Mouse (Mus musculus) left cerebral cortex, adult 18-20 months (tissue): Measurements from ENCODE around the gene Nxpe3. TPM values are rescaled to one million over a fixed set of nuclear protein-coding genes. Genes with fewer than 3 reads are reported as not detected.

Source experiments
- DNase-seq, 2 experiments: peaks; one replicate each; pipeline ENCODE4 v3.0.0; 2021 to 2022; ENCODE audit warnings: low spot score in 2 of 2, mixed read lengths in 1 of 2
- long read RNA-seq, 2 experiments: library from polyadenylated mRNA; stranded (forward); transcript quantifications; one replicate each; pipeline ENCODE4 v2.0.0; 2021
- total RNA-seq, 2 experiments: library from RNA; stranded (reverse); gene quantifications; 2 replicates each; pipeline ENCODE4 v1.2.3; 2021

The Nxpe3 gene
- total RNA-seq = 10 to 100 TPM in 1 of 2 experiments, 1 to 10 TPM in 1; 9.7 to 11.5 TPM
- long read RNA-seq, experiment 1, partial matches to known transcripts = 0 of 6 reads
- long read RNA-seq, experiment 1, other reads (novel, unspliced or antisense) = 6 of 6 reads
- long read RNA-seq, experiment 2, partial matches to known transcripts = 0 of 3 reads
- long read RNA-seq, experiment 2, other reads (novel, unspliced or antisense) = 3 of 3 reads

GRCm38 (mm10) chr16:55894893-55895650 lies at the start of gene Nxpe3:
Gene Nxpe3, minus strand, starts transcription at chr16:55895285.
- DNase-seq = peak; percentile 81 to 91

- no peak for DNase-seq
These were observed 45.7 kb upstream of the Nxpe3 start for GRCm38 (mm10) chr16:55940781-55941180.

GRCm38 (mm10) chr16:55939703-55940102 lies 44.6 kb upstream of the Nxpe3 start:
- no peak for DNase-seq

DNA sequence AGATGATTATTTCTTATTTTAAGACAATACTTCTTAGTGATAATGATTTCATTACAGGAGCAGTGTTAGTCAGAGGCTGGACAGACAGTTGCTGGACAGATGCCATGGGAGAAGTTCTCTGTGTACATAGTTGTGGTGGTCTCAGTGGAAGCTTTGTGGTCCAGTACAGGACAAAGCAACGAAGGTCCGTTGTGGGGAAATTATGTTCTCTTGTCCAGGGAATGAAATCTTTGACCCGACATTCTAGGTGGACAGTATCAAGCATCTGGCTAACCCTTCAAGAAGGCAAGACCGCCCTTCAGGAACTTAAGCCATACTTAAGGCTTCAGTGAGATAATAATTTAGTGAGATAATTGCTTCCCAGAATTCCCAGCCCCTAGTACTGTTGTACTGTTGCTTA lies 43.7 kb upstream of the Nxpe3 start:
- DNase-seq = no peak

DNA sequence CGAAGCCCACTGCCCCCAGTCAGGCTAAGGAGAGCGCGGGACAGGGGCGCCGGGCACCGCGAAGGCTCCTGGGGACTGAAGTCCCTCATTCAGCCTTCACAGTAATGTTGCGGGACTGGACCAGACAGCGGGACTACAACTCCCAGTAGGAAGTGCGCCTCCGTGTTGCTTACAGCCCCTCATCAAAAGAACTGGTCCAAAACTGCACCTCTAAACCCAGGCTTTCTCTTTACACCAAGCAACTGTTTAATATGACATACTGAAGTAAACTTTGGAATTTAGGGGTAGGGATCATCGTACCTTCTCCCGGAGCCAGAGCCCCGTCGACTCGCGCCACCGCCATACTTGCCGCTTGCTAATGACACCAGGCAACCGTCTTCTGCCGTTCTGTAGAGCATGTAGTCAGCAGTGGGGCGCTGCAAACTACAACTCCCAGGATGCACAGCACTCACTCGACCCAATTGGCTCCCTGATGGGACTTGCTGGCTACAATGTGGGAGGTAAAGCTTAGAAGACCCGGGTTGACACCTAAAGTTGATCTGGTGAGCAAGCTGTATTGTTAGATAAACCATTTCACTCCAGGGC lies 39.5 kb upstream of the Nxpe3 start, which contains the start of gene Cep97:
TSS of gene Cep97 (minus strand) at position 403 of the 585 bp plus-strand sequence.
- peak; percentile 88 to 93 for DNase-seq

GRCm38 (mm10) chr16:55933681-55934343 lies 38.7 kb upstream of the Nxpe3 start:
- DNase-seq = peak; percentile 4 to 9

DNA sequence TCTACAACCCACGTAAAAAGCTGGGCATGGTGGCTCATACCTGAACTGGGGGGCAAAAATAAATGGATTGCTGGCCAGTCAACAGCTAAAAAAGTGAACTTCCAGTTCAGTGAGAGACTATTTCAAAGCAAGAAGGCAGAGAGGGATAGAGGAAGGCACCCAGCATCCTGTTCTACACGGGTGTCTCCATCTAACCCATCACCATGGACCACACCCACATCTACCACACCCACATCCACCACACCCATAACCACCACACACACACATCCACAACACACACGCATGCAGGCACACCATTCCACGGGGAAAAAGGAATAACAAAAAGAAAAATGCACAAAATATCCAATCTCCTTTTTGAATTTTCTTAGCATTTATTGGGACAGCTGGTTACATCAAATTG lies 28.9 kb upstream of the Nxpe3 start:
- DNase-seq = no peak

- no peak for DNase-seq
These were observed 27.0 kb upstream of the Nxpe3 start for GRCm38 (mm10) chr16:55922079-55922478.

- no peak for DNase-seq
These were observed 19.6 kb upstream of the Nxpe3 start for GRCm38 (mm10) chr16:55914716-55915115.

DNA sequence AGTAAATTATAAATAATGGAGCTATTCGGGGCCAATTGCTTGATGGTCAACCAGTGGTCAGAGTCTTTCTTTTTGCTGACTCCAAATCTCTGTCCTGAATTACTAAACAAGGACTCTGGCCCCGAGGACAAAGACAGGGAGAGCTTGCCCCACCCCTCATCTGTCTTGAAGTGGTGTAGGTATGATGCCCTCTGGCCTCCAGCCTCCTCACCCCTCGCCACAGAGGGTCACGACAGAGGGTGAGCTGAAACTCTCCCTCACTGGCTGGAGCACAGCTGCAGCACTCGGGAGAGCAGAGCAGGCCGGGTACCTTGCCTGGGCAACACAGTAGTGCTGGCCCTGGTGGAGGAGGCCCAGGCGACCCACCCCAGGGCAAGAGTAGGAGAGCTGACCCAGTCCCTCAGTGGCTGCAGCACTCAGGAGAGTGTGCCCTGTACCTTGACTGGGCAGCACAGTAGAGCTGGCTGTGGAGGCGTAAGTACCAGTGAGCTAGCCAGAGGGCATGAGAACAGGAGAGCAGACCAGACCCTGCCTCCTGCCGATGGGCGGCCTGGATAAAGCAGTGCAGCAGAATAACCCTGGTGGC lies 15.2 kb upstream of the Nxpe3 start:
- DNase-seq = no peak

DNA sequence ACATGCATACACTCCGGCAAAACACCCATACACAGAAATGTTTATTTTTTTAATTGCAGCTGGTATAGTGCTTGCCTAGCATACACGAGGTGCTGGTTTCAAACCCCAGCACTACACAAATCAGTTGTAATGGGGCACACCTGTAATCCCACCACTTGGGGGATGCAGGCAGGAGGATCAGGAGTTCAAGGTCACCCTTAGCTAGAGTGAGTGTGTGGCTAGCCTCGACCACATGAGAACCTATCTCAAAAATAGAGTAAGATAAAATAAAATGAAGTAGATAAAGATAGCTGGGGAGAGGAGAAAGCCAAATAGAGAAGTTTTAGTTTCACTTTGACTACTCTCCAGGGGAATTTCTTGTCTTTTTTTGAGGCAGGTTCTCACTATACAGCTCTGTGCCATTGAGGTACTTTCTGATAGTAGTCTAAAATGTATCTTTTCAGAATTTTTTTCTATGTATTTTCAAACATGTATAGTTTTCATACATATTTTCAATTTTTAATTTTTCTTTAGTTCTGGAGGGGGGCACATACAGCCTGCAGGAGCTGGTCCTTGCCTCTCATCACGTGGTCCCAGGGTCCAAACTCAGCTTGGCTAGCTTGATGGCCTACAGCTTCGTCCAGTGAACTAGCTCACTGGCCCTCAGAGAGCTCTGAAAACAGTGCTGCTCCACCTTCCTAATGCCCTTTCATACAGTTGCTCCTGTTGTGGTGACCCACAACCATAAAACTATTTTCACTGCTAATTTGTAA lies 12.0 kb upstream of the Nxpe3 start:
- DNase-seq = no peak

- DNase-seq = no peak
These were observed 10.3 kb upstream of the Nxpe3 start for GRCm38 (mm10) chr16:55905370-55905769.

- no peak for DNase-seq
These were observed 7.0 kb upstream of the Nxpe3 start for GRCm38 (mm10) chr16:55901839-55902756.

DNA sequence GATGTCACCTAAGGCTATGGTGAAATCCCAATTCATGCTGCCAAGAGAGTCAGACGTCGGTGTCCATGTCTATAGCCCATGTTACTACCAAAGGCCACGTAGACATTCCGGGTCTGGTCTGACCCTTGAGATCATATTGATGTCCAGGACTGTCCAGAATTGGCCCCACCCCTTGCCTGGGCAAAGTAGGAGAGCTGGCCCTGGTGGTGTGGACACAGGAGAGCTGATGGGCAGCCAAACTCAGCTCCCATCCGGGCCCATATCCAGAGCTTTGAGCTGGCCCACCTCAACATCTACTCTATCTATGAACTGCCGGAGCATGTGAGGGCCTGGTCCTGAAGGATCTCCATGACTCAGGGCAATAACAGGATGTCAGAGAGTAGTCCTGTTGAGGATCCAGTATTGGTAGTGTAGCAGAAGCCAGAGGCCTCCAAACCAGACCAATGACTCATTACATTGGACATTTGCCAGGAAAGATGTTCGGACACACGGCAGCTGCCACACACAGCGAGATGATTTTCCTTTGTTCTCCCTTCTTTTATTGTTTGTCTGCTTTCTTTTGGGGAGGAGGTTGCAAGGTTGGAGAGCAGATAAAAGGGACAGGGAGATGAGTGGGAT lies 3.4 kb upstream of the Nxpe3 start:
- no peak for DNase-seq

DNA sequence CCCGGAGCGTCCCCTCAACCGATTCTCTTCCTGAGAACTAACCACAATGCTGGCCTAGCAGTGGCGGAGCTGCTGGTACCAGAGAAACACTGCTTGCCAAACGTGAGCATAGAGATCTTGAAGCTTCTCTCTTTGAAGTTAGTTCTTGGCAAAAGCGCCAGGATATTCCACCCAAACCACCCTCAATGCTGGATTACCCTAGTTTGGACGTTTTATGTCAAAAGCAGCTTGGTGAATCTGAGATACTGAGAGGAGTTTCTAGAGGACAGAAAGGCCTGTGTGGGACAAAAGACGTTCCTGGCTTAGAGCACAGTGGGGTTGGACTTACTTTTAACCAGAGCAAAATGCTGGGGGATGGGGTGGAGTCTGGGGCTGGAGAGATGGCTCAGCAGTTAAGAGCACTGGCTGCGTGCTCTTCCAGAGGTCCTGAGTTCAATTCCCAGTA lies 588 bp upstream of the Nxpe3 start:
- no peak for DNase-seq

DNA sequence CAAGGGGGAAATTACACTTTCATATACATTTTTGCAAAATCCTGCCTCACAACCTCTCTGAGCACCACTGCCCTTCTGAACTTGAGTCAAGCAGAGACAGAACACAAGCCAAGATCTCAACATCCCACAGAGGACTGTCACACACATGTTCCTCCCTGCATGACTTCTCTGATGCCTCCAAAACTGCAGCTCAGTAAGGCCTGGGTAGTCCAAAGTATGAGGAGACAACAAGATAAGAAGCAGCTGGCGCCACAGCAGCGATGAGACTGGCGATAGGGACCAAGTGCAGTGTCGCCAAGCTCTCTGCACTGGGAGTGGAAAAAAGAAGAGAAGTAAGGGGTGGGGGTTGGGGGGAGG lies 571 bp downstream of the Nxpe3 start:
- DNase-seq = peak in 1 of 2 experiments; percentile 32

- no peak for DNase-seq
These were observed 1.5 kb downstream of the Nxpe3 start for GRCm38 (mm10) chr16:55893410-55894107.

- no peak for DNase-seq
These were observed 2.6 kb downstream of the Nxpe3 start for GRCm38 (mm10) chr16:55892484-55892883.

DNA sequence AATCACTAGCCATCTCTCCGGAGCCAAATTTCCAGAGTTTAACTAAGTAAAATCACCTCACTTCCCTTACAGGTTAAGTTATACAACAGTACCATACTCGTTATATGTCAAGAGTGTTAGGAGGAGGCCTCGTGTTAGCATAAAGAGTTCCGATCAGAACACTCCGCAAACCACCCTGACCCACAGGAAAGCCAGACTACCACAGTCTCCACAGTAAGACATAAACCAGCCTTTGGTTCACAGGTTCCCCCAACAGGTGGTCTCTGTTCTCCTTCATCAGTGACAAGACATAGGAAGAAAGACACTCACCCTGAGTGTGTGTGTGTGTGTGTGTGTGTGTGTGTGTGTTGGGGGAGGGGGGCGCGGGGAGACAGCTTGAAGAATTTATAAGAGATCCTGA lies 3.7 kb downstream of the Nxpe3 start:
- no peak for DNase-seq
